ENCODE assay signal across 14 mouse cellular contexts in genomic region chr4:99354835-99355234, GRCm38 (mm10). TPM values are rescaled to one million over a fixed set of nuclear protein-coding genes. Genes with fewer than 3 reads are reported as not detected.
DNase-seq lines count a peak whose midpoint lies in the region; ATAC-seq and TF ChIP-seq lines count a peak whose summit lies in the region.
"Had no signal": no experiment of that assay in that cellular context is flagged by ENCODE, and none has a peak within 500 bp of the region (broad histone marks: within the 10 kb centered on the region; RNA-seq: fewer than 3 reads in every experiment).

No protein-coding gene starts in this region.

- no peaks in the 10 kb centered on the region for H3K9me3 ChIP-seq in limb, embryonic 13.5 days
- H3K9me3 ChIP-seq: heart, embryonic 10.5 days; limb, embryonic 15.5 days had no signal

- TF ChIP-seq POLR2A in kidney, adult 2 months (IDR thresholded peaks at IDR 0.05; ENCODE audit: low read depth, low read length), result no peak

- no peak overlapping the region for H3K9ac ChIP-seq in limb, embryonic 13.5 days
- H3K9ac ChIP-seq: limb, embryonic 15.5 days; lung, embryonic 14.5 days had no signal

- H3K4me2 ChIP-seq in limb, embryonic 13.5 days (replicated peaks), result peak overlapping the region; percentile 34
- H3K4me2 ChIP-seq: limb, embryonic 15.5 days had no signal

- 0 out of 2 replicates have a peak, but pooled peaks cover 3% of the 10 kb centered on the region for H3K4me1 ChIP-seq in limb, embryonic 13.5 days
- no peaks in the 10 kb centered on the region for H3K4me1 ChIP-seq in kidney, adult 2 months (ENCODE audit: control insufficient read depth, insufficient read depth, low read length)
- H3K4me1 ChIP-seq: heart, embryonic 10.5 days had no signal

- no peaks in the 10 kb centered on the region for H3K27me3 ChIP-seq in limb, embryonic 13.5 days
- no peaks in the 10 kb centered on the region for H3K27me3 ChIP-seq in kidney, adult 2 months (replicated peaks; ENCODE audit: control insufficient read depth, insufficient read depth, low read length)
- H3K27me3 ChIP-seq: limb, embryonic 15.5 days had no signal

- 53% methylated on average over 9 of the region's 9 CpGs for WGBS in limb, embryonic 13.5 days
- 60% methylated on average over 9 of the region's 9 CpGs for WGBS in kidney, adult 2 months

- H3K27ac ChIP-seq in limb, embryonic 13.5 days, result no peak overlapping the region
- H3K27ac ChIP-seq in kidney, adult 2 months (ENCODE audit: insufficient read depth, low read depth, low read length), result no peak overlapping the region
- H3K27ac ChIP-seq: heart, embryonic 10.5 days; kidney, postnatal 0 days; limb, embryonic 15.5 days had no signal

- TF ChIP-seq CTCF in kidney, adult 2 months (conservative IDR thresholded peaks at IDR 0.05; ENCODE audit: insufficient read depth, insufficient read length, low read depth, low read length), result no peak

- DNase-seq in heart, adult 11 months, result peak; percentile 37
- DNase-seq in heart, postnatal 25 days (ENCODE audit: low spot score), result no peak
- peak; percentile 11 for DNase-seq in right cerebral cortex, adult 18-20 months
- no peak for DNase-seq in right cerebral cortex, postnatal 10 days (ENCODE audit: low spot score in 2 of 2)
- DNase-seq in embryo, embryonic 10.5 days (ENCODE audit: low spot score), result no peak
- no peak for DNase-seq in adrenal gland, postnatal 25 days
- DNase-seq in kidney, adult 2 months, result no peak
- DNase-seq: cerebellum, adult 18-20 months; lung, embryonic 14.5 days had no signal

- no peak overlapping the region for H3K4me3 ChIP-seq in limb, embryonic 13.5 days
- no peak overlapping the region for H3K4me3 ChIP-seq in kidney, adult 2 months (ENCODE audit: insufficient read depth, low read depth, low read length)
- H3K4me3 ChIP-seq: heart, embryonic 10.5 days; limb, embryonic 15.5 days had no signal

- ATAC-seq in limb, embryonic 13.5 days (ENCODE audit: low FRiP score, low read depth), result no peak

- no peaks in the 10 kb centered on the region for H3K36me3 ChIP-seq in limb, embryonic 13.5 days
- H3K36me3 ChIP-seq in kidney, adult 2 months (ENCODE audit: control insufficient read depth, insufficient read depth, low read length), result no peaks in the 10 kb centered on the region
- H3K36me3 ChIP-seq: heart, embryonic 10.5 days; limb, embryonic 15.5 days had no signal

- intact Hi-C loops in heart, postnatal 25 days (cut with DNase I), result no loop called here

RNA-seq across cellular contexts. Expression of gene Gm12689, which starts 59.1 kb away (rescaled TPM):
- not detected for total RNA-seq in heart, postnatal 25 days (2021)
- polyA plus RNA-seq in limb, embryonic 13.5 days (2015; fragmentation: Nextera tagmentation; extraction: Ambion mirVana), result 0.18 and 0.31 TPM in 2 replicates
- total RNA-seq in adrenal gland, postnatal 25 days (2021), result 0.46 TPM in 1 of 2 replicates, not detected in the other
- polyA plus RNA-seq in kidney, adult 2 months (2012; rRNA removed), result 0.23 and 0.30 TPM in 2 replicates
- total RNA-seq: ES-E14 had no signal

Comparison
In these comparisons a context has a peak if more than half of its experiments do, and no peak if none do; other contexts are left out.
1. DNase-seq: peak in heart, adult 11 months (single experiment) and right cerebral cortex, adult 18-20 months (single experiment); none in heart, postnatal 25 days (single experiment), right cerebral cortex, postnatal 10 days (0 of 2), embryo, embryonic 10.5 days (single experiment), adrenal gland, postnatal 25 days (single experiment) and kidney, adult 2 months (single experiment).